Mouse (Mus musculus): ENCODE results near the gene Washc3. TPM values are rescaled to one million over a fixed set of nuclear protein-coding genes. Genes with fewer than 3 reads are reported as not detected.
A peak's percentile ranks its signal among the peaks of the same experiment; 100 is the strongest.

Gene Washc3
- polyA plus RNA-seq, 1 experiment from 2014 or later = 56.2 TPM

DNA sequence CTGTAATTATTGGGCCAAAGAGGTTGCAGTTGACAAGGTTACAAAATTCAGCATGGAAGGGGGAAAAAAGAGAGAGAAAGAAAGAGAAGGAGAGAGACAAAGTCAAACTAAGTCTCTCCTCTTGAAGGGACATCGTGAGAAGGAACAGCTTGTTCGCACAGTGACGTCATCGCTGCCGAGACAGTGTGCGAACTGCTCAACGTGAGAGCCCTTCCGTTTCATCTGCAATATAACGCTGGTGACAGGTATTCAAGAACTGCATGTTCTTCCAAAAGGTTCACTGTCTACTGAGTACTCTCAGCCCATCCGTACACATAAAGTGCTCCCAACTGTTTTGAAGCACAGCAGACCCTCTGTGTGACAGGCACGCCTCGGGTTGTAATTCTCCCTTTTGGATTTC lies 59.4 kb downstream of the Washc3 start:
- H3K4me1 ChIP-seq = peaks cover 9% of the 10 kb centered on the region
- H3K4me3 ChIP-seq = no peak overlapping the region
- H3K4me2 ChIP-seq = no peak overlapping the region
- H3K27me3 ChIP-seq = no peaks in the 10 kb centered on the region
- ATAC-seq (ENCODE audit: insufficient number of reproducible peaks, insufficient read depth, low FRiP score, low TSS enrichment, low read depth) = no peak
- H3K27ac ChIP-seq = no peak overlapping the region
- no peaks in the 10 kb centered on the region for H3K9me3 ChIP-seq
- no peak overlapping the region for H3K9ac ChIP-seq
- 70% methylated on average over 12 of the region's 12 CpGs for WGBS
- no peaks in the 10 kb centered on the region for H3K36me3 ChIP-seq

- Histone ChIP-seq H3K27ac (peak overlapping the region; percentile 28; the same call in 1 of the 2 replicates), H3K27me3 (no peaks in the 10 kb centered on the region), H3K4me1 (peaks cover 9% of the 10 kb centered on the region), H3K9me3 (no peaks in the 10 kb centered on the region), H3K9ac (no peak overlapping the region), H3K4me2 (no peak overlapping the region), H3K36me3 (no peaks in the 10 kb centered on the region), H3K4me3 (no peak overlapping the region)
- ATAC-seq (ENCODE audit: insufficient number of reproducible peaks, insufficient read depth, low FRiP score, low TSS enrichment, low read depth) = no peak
- 43% methylated on average over 3 of the region's 3 CpGs for WGBS
These were observed 60.3 kb downstream of the Washc3 start for GRCm38 (mm10) chr10:88261186-88261585.

DNA sequence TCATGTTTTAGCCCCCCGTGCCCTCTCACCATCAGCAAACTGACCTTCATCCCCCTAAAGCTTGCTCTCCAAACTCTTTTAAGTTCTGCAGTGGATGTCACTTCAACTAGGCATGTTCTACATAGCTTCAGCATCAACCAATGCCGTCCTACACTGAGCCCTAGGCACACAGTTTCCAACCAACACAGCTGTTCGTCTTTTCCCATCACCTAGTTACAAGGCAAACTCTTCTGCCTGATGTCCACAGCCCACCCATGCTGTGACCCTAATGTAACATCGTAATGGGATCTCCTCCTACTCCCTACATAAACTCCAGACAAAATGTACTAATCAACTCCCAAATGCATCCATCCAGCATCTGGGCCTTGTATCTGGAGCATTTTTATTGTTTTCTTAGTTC lies 62.5 kb downstream of the Washc3 start:
- no peaks in the 10 kb centered on the region for H3K27me3 ChIP-seq
- ATAC-seq (ENCODE audit: insufficient number of reproducible peaks, insufficient read depth, low FRiP score, low TSS enrichment, low read depth) = no peak
- H3K9me3 ChIP-seq = no peaks in the 10 kb centered on the region
- no peak overlapping the region for H3K4me2 ChIP-seq
- H3K36me3 ChIP-seq = no peaks in the 10 kb centered on the region
- WGBS = 72% methylated on average over 4 of the region's 4 CpGs
- H3K27ac ChIP-seq = no peak overlapping the region
- H3K9ac ChIP-seq = no peak overlapping the region
- H3K4me1 ChIP-seq = peaks cover 9% of the 10 kb centered on the region
- H3K4me3 ChIP-seq = no peak overlapping the region

- Histone ChIP-seq H3K9me3 (no peaks in the 10 kb centered on the region), H3K36me3 (no peaks in the 10 kb centered on the region), H3K4me2 (no peak overlapping the region), H3K27ac (no peak overlapping the region; the same call in 1 of the 2 replicates), H3K27me3 (no peaks in the 10 kb centered on the region), H3K9ac (no peak overlapping the region), H3K4me3 (no peak overlapping the region), H3K4me1 (peaks cover 8% of the 10 kb centered on the region)
- WGBS = 63% methylated on average over 5 of the region's 5 CpGs
- ATAC-seq (ENCODE audit: insufficient number of reproducible peaks, insufficient read depth, low FRiP score, low TSS enrichment, low read depth) = no peak
These were observed 73.2 kb downstream of the Washc3 start for GRCm38 (mm10) chr10:88274045-88274444.

DNA sequence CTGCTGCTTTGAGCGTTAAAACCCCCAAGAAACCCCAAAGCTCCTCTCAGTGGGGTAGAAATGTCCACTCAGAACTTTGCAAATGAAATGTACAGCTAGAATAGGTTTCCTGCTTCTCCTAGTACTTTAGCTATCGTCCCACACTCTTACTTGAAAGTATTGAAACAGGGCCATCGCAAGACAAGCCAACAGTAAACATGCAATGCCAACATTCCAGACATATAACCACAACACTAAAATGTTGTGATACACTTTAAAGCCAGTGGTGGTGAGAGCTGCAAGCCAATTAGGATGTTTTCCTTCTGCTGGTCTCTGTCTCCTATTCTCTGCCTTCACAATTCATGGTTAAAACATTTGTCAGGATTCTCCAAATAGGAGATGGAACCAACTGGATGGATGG lies 80.8 kb downstream of the Washc3 start:
- 84% methylated on average over 3 of the region's 3 CpGs for WGBS
- Histone ChIP-seq H3K27me3 (no peaks in the 10 kb centered on the region), H3K4me3 (no peak overlapping the region), H3K36me3 (no peaks in the 10 kb centered on the region), H3K9me3 (no peaks in the 10 kb centered on the region), H3K4me2 (no peak overlapping the region), H3K9ac (no peak overlapping the region), H3K4me1 (peaks cover 11% of the 10 kb centered on the region), H3K27ac (no peak overlapping the region)
- ATAC-seq (ENCODE audit: insufficient number of reproducible peaks, insufficient read depth, low FRiP score, low TSS enrichment, low read depth) = no peak

GRCm38 (mm10) chr10:88284343-88284990 lies 83.6 kb downstream of the Washc3 start:
- Histone ChIP-seq H3K4me3 (no peak overlapping the region), H3K27me3 (no peaks in the 10 kb centered on the region), H3K27ac (0 out of 2 replicates have a peak overlapping the region, but pooled peaks have one; percentile 35), H3K36me3 (no peaks in the 10 kb centered on the region), H3K4me1 (peaks cover 20% of the 10 kb centered on the region), H3K4me2 (no peak overlapping the region), H3K9me3 (no peaks in the 10 kb centered on the region), H3K9ac (no peak overlapping the region)
- no peak for ATAC-seq (ENCODE audit: insufficient number of reproducible peaks, insufficient read depth, low FRiP score, low TSS enrichment, low read depth)
- WGBS = 70% methylated on average over 4 of the region's 4 CpGs

- Histone ChIP-seq H3K27ac (no peak overlapping the region), H3K4me2 (no peak overlapping the region), H3K4me1 (peaks cover 20% of the 10 kb centered on the region), H3K27me3 (no peaks in the 10 kb centered on the region), H3K9ac (no peak overlapping the region), H3K36me3 (no peaks in the 10 kb centered on the region), H3K4me3 (no peak overlapping the region), H3K9me3 (no peaks in the 10 kb centered on the region)
- whole genome bisulfite sequencing = 67% methylated on average over 8 of the region's 8 CpGs
- ATAC-seq (ENCODE audit: insufficient number of reproducible peaks, insufficient read depth, low FRiP score, low TSS enrichment, low read depth) = no peak
These were observed 86.4 kb downstream of the Washc3 start for GRCm38 (mm10) chr10:88287261-88287660.

DNA sequence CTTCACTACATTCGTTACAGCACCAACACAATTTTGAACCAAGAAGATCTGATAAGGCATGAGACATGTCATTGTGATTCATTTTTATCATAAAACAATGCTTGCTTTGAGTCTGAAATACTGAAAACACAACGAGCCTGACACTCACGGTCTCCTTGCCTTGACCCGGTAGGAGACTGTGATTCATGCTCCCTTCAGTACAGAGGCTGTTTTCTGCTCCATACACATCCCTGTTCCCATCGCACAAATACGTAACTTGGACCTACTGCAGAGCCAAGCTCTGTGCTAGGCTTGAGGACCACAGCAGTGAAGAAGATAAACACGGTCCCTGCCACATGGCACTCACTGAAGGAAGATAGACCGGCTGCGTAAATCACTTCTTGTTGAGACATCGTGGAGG lies 87.2 kb downstream of the Washc3 start:
- Histone ChIP-seq H3K4me3 (no peak overlapping the region), H3K9me3 (no peaks in the 10 kb centered on the region), H3K4me1 (peaks cover 20% of the 10 kb centered on the region), H3K9ac (no peak overlapping the region), H3K27me3 (no peaks in the 10 kb centered on the region), H3K4me2 (no peak overlapping the region), H3K27ac (no peak overlapping the region), H3K36me3 (no peaks in the 10 kb centered on the region)
- WGBS = 88% methylated on average over 10 of the region's 10 CpGs
- ATAC-seq (ENCODE audit: insufficient number of reproducible peaks, insufficient read depth, low FRiP score, low TSS enrichment, low read depth) = no peak

GRCm38 (mm10) chr10:88295091-88295490 lies 94.2 kb downstream of the Washc3 start:
- WGBS = 76% methylated on average over 6 of the region's 6 CpGs
- H3K27ac ChIP-seq = no peak overlapping the region
- no peak for ATAC-seq (ENCODE audit: insufficient number of reproducible peaks, insufficient read depth, low FRiP score, low TSS enrichment, low read depth)
- H3K36me3 ChIP-seq = no peaks in the 10 kb centered on the region
- peaks cover 9% of the 10 kb centered on the region; the same call in 1 of the 2 replicates for H3K4me1 ChIP-seq
- H3K4me3 ChIP-seq = no peak overlapping the region
- no peaks in the 10 kb centered on the region for H3K27me3 ChIP-seq
- no peak overlapping the region for H3K4me2 ChIP-seq
- peaks cover 6% of the 10 kb centered on the region; the same call in 1 of the 2 replicates for H3K9me3 ChIP-seq
- H3K9ac ChIP-seq = no peak overlapping the region

Other genes with a start within 250 kb of the Washc3 start
- gene Pmch, start 110.0 kb upstream of the Washc3 start, polyA plus RNA-seq (2015; fragmentation: Nextera tagmentation; extraction: Ambion mirVana) = 0.34 TPM in 1 of 2 replicates, not detected in the other
- 10.6 and 11.9 TPM in 2 replicates for gene Parpbp, start 54.2 kb upstream of the Washc3 start, polyA plus RNA-seq (2015; fragmentation: Nextera tagmentation; extraction: Ambion mirVana)
- gene Nup37, start 54.1 kb upstream of the Washc3 start, polyA plus RNA-seq (2015; fragmentation: Nextera tagmentation; extraction: Ambion mirVana) = 90.8 and 95.3 TPM in 2 replicates
- gene Dram1, start 178.0 kb downstream of the Washc3 start, polyA plus RNA-seq (2015; fragmentation: Nextera tagmentation; extraction: Ambion mirVana) = 1.5 and 2.0 TPM in 2 replicates
- 10.3 and 10.8 TPM in 2 replicates for gene Gnptab, start 178.0 kb downstream of the Washc3 start, polyA plus RNA-seq (2015; fragmentation: Nextera tagmentation; extraction: Ambion mirVana)